31 mouse cellular contexts compared by ENCODE assay signal in genomic region chr4:133253412-133253811, GRCm38 (mm10). TPM values are rescaled to one million over a fixed set of nuclear protein-coding genes. Genes with fewer than 3 reads are reported as not detected.
DNase-seq lines count a peak whose midpoint lies in the region; ATAC-seq lines count a peak whose summit lies in the region.
"Had no signal": no experiment of that assay in that cellular context is flagged by ENCODE, and none has a peak within 500 bp of the region (broad histone marks: within the 10 kb centered on the region; RNA-seq: fewer than 3 reads in every experiment).

No protein-coding gene starts in this region.

- H3K4me3 ChIP-seq in kidney, embryonic 16.5 days (ENCODE audit: low read length), result no peak overlapping the region
- H3K4me3 ChIP-seq: embryonic facial prominence, embryonic 13.5 days; erythroblast, embryonic 14.5 days; forebrain, embryonic 13.5 days; heart, embryonic 15.5 days; limb, embryonic 12.5 days; midbrain, embryonic 13.5 days had no signal

- H3K9ac ChIP-seq in kidney, embryonic 16.5 days (replicated peaks; ENCODE audit: low read length), result no peak overlapping the region
- H3K9ac ChIP-seq: embryonic facial prominence, embryonic 13.5 days; forebrain, embryonic 13.5 days; heart, embryonic 15.5 days; hindbrain, embryonic 14.5 days; limb, embryonic 12.5 days; liver, postnatal 0 days; midbrain, embryonic 13.5 days had no signal

- peaks cover 32% of the 10 kb centered on the region for H3K4me1 ChIP-seq in kidney, embryonic 16.5 days (ENCODE audit: insufficient read depth, low read length)

- no peak overlapping the region for H3K4me2 ChIP-seq in kidney, embryonic 16.5 days (replicated peaks; ENCODE audit: low read depth, low read length)
- H3K4me2 ChIP-seq: embryonic facial prominence, embryonic 13.5 days; forebrain, embryonic 13.5 days; heart, embryonic 15.5 days; hindbrain, embryonic 14.5 days; limb, embryonic 12.5 days; liver, embryonic 11.5 days; midbrain, embryonic 13.5 days had no signal

- peaks cover 52% of the 10 kb centered on the region for H3K27me3 ChIP-seq in kidney, embryonic 16.5 days (ENCODE audit: insufficient read depth, low read length)
- H3K27me3 ChIP-seq: CH12.LX, Patski had no signal

- H3K36me3 ChIP-seq in kidney, embryonic 16.5 days (ENCODE audit: insufficient read depth, low read length), result no peaks in the 10 kb centered on the region
- H3K36me3 ChIP-seq: embryonic facial prominence, embryonic 13.5 days; heart, embryonic 15.5 days; limb, embryonic 12.5 days; midbrain, embryonic 13.5 days had no signal

- ATAC-seq in kidney, embryonic 16.5 days (ENCODE audit: low FRiP score, low TSS enrichment), result 0 out of 2 replicates have a peak, but pooled peaks have one; percentile 9
- ATAC-seq: forebrain, embryonic 13.5 days; liver, postnatal 0 days; midbrain, embryonic 13.5 days; Patski had no signal

- H3K27ac ChIP-seq in kidney, embryonic 16.5 days (ENCODE audit: low read length), result no peak overlapping the region
- H3K27ac ChIP-seq: embryonic facial prominence, embryonic 13.5 days; forebrain, embryonic 13.5 days; heart, embryonic 15.5 days; hindbrain, embryonic 14.5 days; limb, embryonic 12.5 days; midbrain, embryonic 13.5 days had no signal

- 26% methylated on average over 12 of the region's 12 CpGs for WGBS in kidney, embryonic 16.5 days

- no peaks in the 10 kb centered on the region for H3K9me3 ChIP-seq in kidney, embryonic 16.5 days (ENCODE audit: low read length)
- H3K9me3 ChIP-seq: embryonic facial prominence, embryonic 13.5 days; forebrain, embryonic 13.5 days; G1E; heart, embryonic 15.5 days; limb, embryonic 12.5 days; midbrain, embryonic 13.5 days had no signal

- peak; percentile 43 to 46 for DNase-seq in cerebellum, postnatal 10 days
- DNase-seq in cerebellum, adult 11 months, result no peak
- DNase-seq in kidney, adult 11 months, result no peak
- peak; percentile 39 for DNase-seq in ovary, postnatal 36 days (ENCODE audit: low spot score)
- DNase-seq in ovary, postnatal 14 days (ENCODE audit: low spot score), result no peak
- DNase-seq in natural killer cell, adult 2 months (ENCODE audit: low spot score in 2 of 2), result no peak
- DNase-seq: adrenal gland, postnatal 25 days; B cell, adult 2 months; cerebellum, adult 11-12 months; cerebellum, postnatal 25 days; embryo, embryonic 11 days; heart, postnatal 36 days; liver, postnatal 0 days; lung, postnatal 10 days; retina, postnatal 1 day; right cerebral cortex, postnatal 25 days; spleen, adult 18-20 months; thymus, postnatal 25 days had no signal

RNA-seq across cellular contexts. Expression of gene Sytl1, which starts 9.5 kb away (rescaled TPM):
- 1.1 and 1.5 TPM in 2 replicates for polyA plus RNA-seq in kidney, embryonic 16.5 days (2015; fragmentation: Nextera tagmentation; extraction: Ambion mirVana)

RNA-seq across cellular contexts. Expression of gene Map3k6, which starts 12.8 kb away (rescaled TPM):
- polyA plus RNA-seq in kidney, embryonic 16.5 days (2015; fragmentation: Nextera tagmentation; extraction: Ambion mirVana), result 3.8 TPM in 2 replicates

RNA-seq across cellular contexts. Expression of gene Tmem222, which starts 24.2 kb away (rescaled TPM):
- 90.4 and 97.7 TPM in 2 replicates for polyA plus RNA-seq in kidney, embryonic 16.5 days (2015; fragmentation: Nextera tagmentation; extraction: Ambion mirVana)

RNA-seq across cellular contexts. Expression of gene Gpr3, which starts 41.1 kb away (rescaled TPM):
- polyA plus RNA-seq in kidney, embryonic 16.5 days (2015; fragmentation: Nextera tagmentation; extraction: Ambion mirVana), result 0.10 and 0.15 TPM in 2 replicates
- polyA plus RNA-seq: erythroblast, embryonic 14.5 days; intestine, embryonic 14.5 days; liver, embryonic 11.5 days; liver, postnatal 0 days had no signal

RNA-seq across cellular contexts. Expression of gene Cd164l2, which starts 41.5 kb away (rescaled TPM):
- 13.2 and 16.8 TPM in 2 replicates for polyA plus RNA-seq in kidney, embryonic 16.5 days (2015; fragmentation: Nextera tagmentation; extraction: Ambion mirVana)
- polyA plus RNA-seq: erythroblast, embryonic 14.5 days; G1E had no signal

Comparison
In these comparisons a context has a peak if more than half of its experiments do, and no peak if none do; other contexts are left out.
1. DNase-seq: peak in cerebellum, postnatal 10 days (2 of 2) and ovary, postnatal 36 days (single experiment); none in cerebellum, adult 11 months (single experiment), kidney, adult 11 months (single experiment), ovary, postnatal 14 days (single experiment) and natural killer cell, adult 2 months (0 of 2).